Mouse (Mus musculus) cerebellum, adult 9-11 months (tissue): ENCODE data around the gene Klf9.

Source experiments
- DNase-seq: peaks from one replicate; pipeline ENCODE4 v3.0.0; 2022

Gene Klf9

DNA sequence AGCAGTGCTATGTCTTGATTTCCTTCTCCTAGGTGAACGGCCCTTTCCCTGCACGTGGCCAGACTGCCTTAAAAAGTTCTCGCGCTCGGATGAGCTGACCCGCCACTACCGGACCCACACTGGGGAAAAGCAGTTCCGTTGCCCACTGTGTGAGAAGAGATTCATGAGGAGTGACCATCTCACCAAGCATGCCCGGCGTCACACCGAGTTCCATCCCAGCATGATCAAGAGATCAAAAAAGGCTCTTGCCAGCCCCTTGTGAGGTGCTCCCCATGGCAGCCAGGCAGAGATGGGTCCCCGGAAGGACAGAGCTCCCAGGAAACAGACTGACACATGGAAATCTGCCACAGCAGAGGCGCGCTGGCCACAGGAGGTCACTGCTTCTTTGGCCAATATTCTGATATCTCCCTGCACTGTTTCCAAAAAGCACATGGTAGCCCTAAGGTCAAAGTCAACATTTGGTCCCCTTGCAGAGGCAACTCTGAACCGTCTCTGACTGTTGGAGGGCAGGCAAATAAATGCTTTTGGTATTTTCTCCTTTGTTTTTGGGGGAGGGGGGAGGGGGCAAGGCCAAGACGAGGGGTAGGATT is 23.7 kb downstream of the Klf9 start:
- DNase-seq, result peak; percentile 41

DNA sequence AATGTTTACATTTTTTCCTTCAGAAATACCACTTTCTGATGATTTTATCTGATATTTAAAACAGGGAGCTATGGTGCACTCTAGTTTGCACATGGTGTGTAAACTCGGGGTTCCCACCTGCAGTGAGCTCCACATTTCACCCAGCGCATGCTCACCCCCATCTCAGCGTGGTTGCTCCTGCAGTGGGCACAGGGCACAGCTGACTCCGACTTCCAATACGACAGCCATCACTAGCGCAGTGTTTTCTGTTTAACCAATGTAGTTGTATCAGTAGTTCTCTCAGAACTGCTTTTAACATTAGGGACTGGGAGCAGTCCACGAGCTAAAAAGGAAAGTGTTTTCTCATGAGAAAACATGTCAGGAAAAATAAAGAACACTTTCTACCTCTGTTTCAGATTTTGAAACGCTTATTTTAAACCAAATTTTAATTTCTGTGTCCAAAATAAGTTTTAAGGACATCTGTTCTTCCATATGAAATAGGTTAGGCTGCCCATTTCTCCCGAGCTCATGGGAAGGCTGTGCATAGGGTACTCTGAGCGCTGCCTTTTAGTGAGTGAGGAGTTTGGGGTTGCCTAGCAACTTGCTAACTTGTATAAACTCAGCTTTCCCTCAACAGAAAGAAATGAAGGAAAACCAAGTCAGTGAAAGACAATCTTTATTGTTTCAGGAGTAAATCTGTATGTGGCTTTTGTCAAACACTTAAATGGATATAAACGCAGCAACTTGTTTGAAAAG is 25.7 kb downstream of the Klf9 start:
- DNase-seq, result no peak

GRCm38 (mm10) chr19:23168899-23169658 is 28.1 kb downstream of the Klf9 start:
- no peak for DNase-seq

- DNase-seq, result no peak
These were observed 28.6 kb downstream of the Klf9 start for GRCm38 (mm10) chr19:23169659-23170050.

DNA sequence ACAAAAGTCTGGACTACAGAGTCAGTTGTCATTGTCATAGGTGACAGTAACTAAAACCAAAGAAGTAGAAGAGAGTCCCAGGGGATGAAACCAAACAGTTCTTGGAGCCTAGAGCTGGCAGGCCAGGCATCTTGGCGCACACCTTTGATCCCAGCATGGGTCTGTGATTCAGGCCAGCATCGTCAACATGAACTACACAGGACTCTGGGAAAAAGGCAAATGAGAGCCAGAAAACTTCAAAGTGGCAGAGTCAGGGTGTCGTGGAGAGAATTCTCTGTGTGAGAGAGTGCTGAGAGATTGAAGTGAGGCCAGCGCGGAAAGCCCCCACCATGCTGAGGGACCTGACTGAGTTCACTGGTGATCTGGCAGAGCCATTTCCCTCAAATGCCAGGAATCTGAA is 29.4 kb downstream of the Klf9 start:
- DNase-seq, result peak; percentile 78

- no peak for DNase-seq
These were observed 30.1 kb downstream of the Klf9 start for GRCm38 (mm10) chr19:23171136-23171535.

GRCm38 (mm10) chr19:23175090-23175489 is 34.1 kb downstream of the Klf9 start:
- no peak for DNase-seq

GRCm38 (mm10) chr19:23175511-23175910 is 34.5 kb downstream of the Klf9 start:
- DNase-seq, result no peak

DNA sequence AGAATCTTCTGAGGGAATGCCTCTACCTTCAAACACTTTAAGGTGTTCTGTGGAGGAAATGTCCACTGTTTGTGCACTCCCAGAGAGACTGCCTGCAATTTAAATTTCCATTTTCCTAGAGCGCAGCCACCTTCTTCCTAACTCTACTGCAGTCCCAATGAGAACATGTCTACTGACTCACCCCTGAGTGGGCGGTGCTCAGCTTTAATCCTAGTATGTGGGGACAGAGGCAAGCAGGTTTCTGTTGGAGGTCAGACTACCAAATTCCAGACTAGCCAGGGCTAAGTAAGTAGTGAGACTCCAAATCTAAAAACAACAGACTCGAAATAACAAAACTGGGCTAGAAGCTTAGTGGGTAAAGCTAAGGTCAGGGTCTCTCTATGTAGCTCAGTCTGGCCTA is 37.5 kb downstream of the Klf9 start:
- DNase-seq, result no peak

- DNase-seq, result no peak
These were observed 42.5 kb downstream of the Klf9 start for GRCm38 (mm10) chr19:23183493-23183892.

GRCm38 (mm10) chr19:23184068-23184467 is 43.0 kb downstream of the Klf9 start:
- DNase-seq, result no peak

- DNase-seq, result no peak
These were observed 46.7 kb downstream of the Klf9 start for GRCm38 (mm10) chr19:23187732-23188131.

DNA sequence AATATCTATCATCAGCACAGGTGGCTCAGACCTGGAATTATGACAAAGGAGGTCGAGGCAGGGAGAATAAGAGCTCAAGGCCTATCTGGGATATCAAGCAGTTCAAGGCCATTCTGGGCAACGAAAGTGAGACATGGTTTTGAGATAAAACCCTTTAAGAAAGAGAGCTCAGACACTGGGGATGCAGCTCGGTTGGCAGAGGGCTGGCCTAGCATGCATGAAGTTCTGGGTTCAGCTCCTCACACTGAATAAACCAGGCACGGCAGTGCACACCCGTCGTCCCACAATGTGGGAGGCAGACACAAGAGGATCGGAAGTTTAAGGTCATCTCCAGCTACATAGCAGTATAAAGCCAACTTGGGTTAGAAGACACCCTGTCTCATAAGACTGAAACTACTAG is 48.0 kb downstream of the Klf9 start:
- no peak for DNase-seq

GRCm38 (mm10) chr19:23189744-23190143 is 48.7 kb downstream of the Klf9 start:
- no peak for DNase-seq

- no peak for DNase-seq
These were observed 50.5 kb downstream of the Klf9 start for GRCm38 (mm10) chr19:23191486-23191885.

- no peak for DNase-seq
These were observed 52.0 kb downstream of the Klf9 start for GRCm38 (mm10) chr19:23193076-23193475.

GRCm38 (mm10) chr19:23202106-23202505 is 61.1 kb downstream of the Klf9 start:
- DNase-seq, result no peak

GRCm38 (mm10) chr19:23203505-23204053 is 62.6 kb downstream of the Klf9 start:
- DNase-seq, result no peak

- DNase-seq, result no peak
These were observed 70.3 kb downstream of the Klf9 start for GRCm38 (mm10) chr19:23211325-23211724.

- no peak for DNase-seq
These were observed 73.3 kb downstream of the Klf9 start for GRCm38 (mm10) chr19:23214326-23214725.
